Mouse (Mus musculus) MEL (cell line): ENCODE measurements around the gene Zmiz1.

Experiments
- CHD2 ChIP-seq: IDR thresholded peaks from 2 replicates; pipeline ENCODE4 v1.6.1; 2011; ENCODE audit warnings: low read length, improper control_type of control experiment
- EP300 ChIP-seq, 2 experiments: IDR thresholded peaks; 2 replicates each; pipeline ENCODE4 v1.6.1; 2011; ENCODE audit warnings: improper control_type of control experiment in 2 of 2, low read length in 2 of 2, low read depth in 1 of 2, mild to moderate bottlenecking in 1 of 2
- GATA1 ChIP-seq: IDR thresholded peaks from 2 replicates; pipeline ENCODE4 v1.6.1; 2011; ENCODE audit warnings: low read depth, low read length, improper control_type of control experiment
- POLR2A ChIP-seq, 2 experiments: IDR thresholded peaks; 2 replicates each; pipeline ENCODE4 v1.6.1; 2011 to 2012; ENCODE audit warnings: low read length in 2 of 2, mild to moderate bottlenecking in 2 of 2, control low read depth in 1 of 2, improper control_type of control experiment in 1 of 2, low read depth in 1 of 2, moderate library complexity in 1 of 2; ENCODE audit not compliant: control insufficient read depth in 1 of 2, insufficient read depth in 1 of 2, poor library complexity in 1 of 2
- TAL1 ChIP-seq: IDR thresholded peaks from 2 replicates; pipeline ENCODE4 v1.6.1; 2012; ENCODE audit warnings: mild to moderate bottlenecking, inconsistent platforms, low read length, moderate library complexity, mixed read lengths
- UBTF ChIP-seq: IDR thresholded peaks from 2 replicates; pipeline ENCODE4 v1.6.1; 2012; ENCODE audit warnings: low read depth, mild to moderate bottlenecking, inconsistent platforms, low read length, improper control_type of control experiment, moderate library complexity, borderline replicate concordance; ENCODE audit not compliant: insufficient read depth
- ZNF384 ChIP-seq: IDR thresholded peaks from 2 replicates; pipeline ENCODE4 v1.6.1; 2012; ENCODE audit warnings: low read depth, mild to moderate bottlenecking, inconsistent platforms, low read length, improper control_type of control experiment

GRCm38 (mm10) chr14:25472981-25473649 is 14.1 kb downstream of the Zmiz1 start:
- TF ChIP-seq EP300 (IDR thresholded peaks at IDR 0.05; ENCODE audit: low read depth in 1 of 2, low read length in 2 of 2) (no peak), GATA1 (no peak), ZNF384 (no peak), UBTF (no peak), TAL1 (no peak), POLR2A (IDR thresholded peaks at IDR 0.05; ENCODE audit: control insufficient read depth in 1 of 2, insufficient read depth in 1 of 2, low read depth in 1 of 2, low read length in 2 of 2, poor library complexity in 1 of 2) (no peak), CHD2 (no peak)
